Mouse (Mus musculus) neural tube, embryonic 15.5 days (tissue): Measurements from ENCODE around the gene Zfc3h1. TPM values are rescaled to one million over a fixed set of nuclear protein-coding genes. Genes with fewer than 3 reads are reported as not detected.

Experiments used
- ATAC-seq: fragments of 200-750 bp; cut with Nextera tagmentation; 2 replicates; pipeline ENCODE4 v1.8.0; 2017; ENCODE audit warnings: mild to moderate bottlenecking, moderate TSS enrichment, moderate library complexity; ENCODE audit not compliant: low FRiP score
- H3K27ac ChIP-seq: fragments of 300-500 bp; sonication (generic); replicated peaks from 2 replicates; pipeline ENCODE4 v1.5.1; 2015; ENCODE audit warnings: mild to moderate bottlenecking, inconsistent platforms
- H3K27me3 ChIP-seq: fragments of 300-500 bp; sonication (generic); replicated peaks from 2 replicates; pipeline ENCODE4 v1.6.1; 2015; ENCODE audit warnings: inconsistent platforms
- H3K36me3 ChIP-seq: fragments of 300-500 bp; sonication (generic); 2 replicates; pipeline ENCODE4 v1.6.1; 2015; ENCODE audit warnings: inconsistent platforms
- H3K4me1 ChIP-seq: fragments of 300-500 bp; sonication (generic); 2 replicates; pipeline ENCODE4 v1.6.1; 2015; ENCODE audit warnings: inconsistent platforms
- H3K4me2 ChIP-seq: fragments of 300-500 bp; sonication (generic); 2 replicates; pipeline ENCODE4 v1.6.1; 2015; ENCODE audit warnings: inconsistent platforms, mild to moderate bottlenecking, moderate library complexity
- H3K4me3 ChIP-seq: fragments of 300-500 bp; sonication (generic); replicated peaks from 2 replicates; pipeline ENCODE4 v1.5.1; 2015; ENCODE audit warnings: mild to moderate bottlenecking, inconsistent platforms
- H3K9ac ChIP-seq: fragments of 300-500 bp; sonication (generic); replicated peaks from 2 replicates; pipeline ENCODE4 v1.6.1; 2015; ENCODE audit warnings: mild to moderate bottlenecking, inconsistent platforms
- H3K9me3 ChIP-seq: fragments of 300-500 bp; sonication (generic); replicated peaks from 2 replicates; pipeline ENCODE4 v1.6.1; 2016; ENCODE audit warnings: inconsistent platforms
- WGBS: fragments of 180-500 bp; shearing (Covaris S2); methylation state at CpG from one replicate; pipeline ENCODE4 v1.1.7; 2015; ENCODE audit warnings: mixed read lengths; 5-methylcytosine and 5-hydroxymethylcytosine counted together
- polyA plus RNA-seq: library from polyadenylated mRNA; unstranded; fragments of >200 nt; fragmentation: Nextera tagmentation; extraction: Ambion mirVana; gene quantifications from 2 replicates; pipeline ENCODE4 v1.2.1, GENCODE M21; 2015

Gene Zfc3h1
- polyA plus RNA-seq, 1 experiment from 2014 or later: 14.8 TPM

- no peak overlapping the region for H3K4me2 ChIP-seq
- H3K27ac ChIP-seq: no peak overlapping the region
- no peak for ATAC-seq
- 55% methylated on average over 7 of the region's 7 CpGs for WGBS
- no peaks in the 10 kb centered on the region for H3K36me3 ChIP-seq
- H3K4me1 ChIP-seq: 0 out of 2 replicates have a peak, but pooled peaks cover 5% of the 10 kb centered on the region
- no peaks in the 10 kb centered on the region for H3K27me3 ChIP-seq
- H3K4me3 ChIP-seq: no peak overlapping the region
- no peaks in the 10 kb centered on the region for H3K9me3 ChIP-seq
- no peak overlapping the region for H3K9ac ChIP-seq
These were observed 80.3 kb downstream of the Zfc3h1 start for GRCm38 (mm10) chr10:115465072-115465471.

- no peaks in the 10 kb centered on the region for H3K36me3 ChIP-seq
- H3K27me3 ChIP-seq: no peaks in the 10 kb centered on the region
- no peak overlapping the region for H3K4me2 ChIP-seq
- no peak for ATAC-seq
- no peaks in the 10 kb centered on the region for H3K9me3 ChIP-seq
- no peak overlapping the region for H3K4me3 ChIP-seq
- no peak overlapping the region for H3K9ac ChIP-seq
- 82% methylated on average over 6 of the region's 6 CpGs for WGBS
- no peak overlapping the region for H3K27ac ChIP-seq
- H3K4me1 ChIP-seq: 0 out of 2 replicates have a peak, but pooled peaks cover 5% of the 10 kb centered on the region
These were observed 81.0 kb downstream of the Zfc3h1 start for GRCm38 (mm10) chr10:115465778-115466177.

GRCm38 (mm10) chr10:115467985-115468384, 83.2 kb downstream of the Zfc3h1 start:
- WGBS: 83% methylated on average over 8 of the region's 8 CpGs

GRCm38 (mm10) chr10:115468632-115469031, 83.9 kb downstream of the Zfc3h1 start:
- H3K9me3 ChIP-seq: no peaks in the 10 kb centered on the region
- H3K27me3 ChIP-seq: no peaks in the 10 kb centered on the region
- 38% methylated on average over 7 of the region's 7 CpGs for WGBS
- no peaks in the 10 kb centered on the region for H3K36me3 ChIP-seq
- no peak overlapping the region for H3K9ac ChIP-seq
- 0 out of 2 replicates have a peak, but pooled peaks have one; percentile 7 for ATAC-seq
- 0 out of 2 replicates have a peak, but pooled peaks cover 5% of the 10 kb centered on the region for H3K4me1 ChIP-seq
- H3K4me3 ChIP-seq: no peak overlapping the region
- H3K27ac ChIP-seq: no peak overlapping the region
- H3K4me2 ChIP-seq: no peak overlapping the region

More at GRCm38 (mm10) chr10:115467985-115468384, 83.2 kb downstream of the Zfc3h1 start:
- Histone ChIP-seq H3K27ac (no peak overlapping the region), H3K9ac (no peak overlapping the region), H3K36me3 (no peaks in the 10 kb centered on the region), H3K4me1 (0 out of 2 replicates have a peak, but pooled peaks cover 5% of the 10 kb centered on the region), H3K4me2 (no peak overlapping the region), H3K27me3 (no peaks in the 10 kb centered on the region), H3K4me3 (no peak overlapping the region), H3K9me3 (no peaks in the 10 kb centered on the region)
- ATAC-seq: no peak

- peak; percentile 81 for ATAC-seq
- H3K9ac ChIP-seq: no peak overlapping the region
- no peaks in the 10 kb centered on the region for H3K27me3 ChIP-seq
- no peaks in the 10 kb centered on the region for H3K9me3 ChIP-seq
- H3K36me3 ChIP-seq: no peaks in the 10 kb centered on the region
- 0 out of 2 replicates have a peak, but pooled peaks cover 5% of the 10 kb centered on the region for H3K4me1 ChIP-seq
- no peak overlapping the region for H3K4me2 ChIP-seq
- H3K4me3 ChIP-seq: no peak overlapping the region
- WGBS: 9% methylated on average over 7 of the region's 7 CpGs
- H3K27ac ChIP-seq: no peak overlapping the region
These were observed 84.3 kb downstream of the Zfc3h1 start for GRCm38 (mm10) chr10:115469040-115469439.

- Histone ChIP-seq H3K27me3 (no peaks in the 10 kb centered on the region), H3K9ac (no peak overlapping the region; the same call in 1 of the 2 replicates), H3K4me2 (peak overlapping the region; percentile 52), H3K4me1 (0 out of 2 replicates have a peak, but pooled peaks cover 5% of the 10 kb centered on the region), H3K36me3 (no peaks in the 10 kb centered on the region), H3K4me3 (peak overlapping the region; percentile 36), H3K27ac (peak overlapping the region; percentile 78), H3K9me3 (no peaks in the 10 kb centered on the region)
- ATAC-seq: peak; percentile 63
- WGBS: 26% methylated on average over 17 of the region's 17 CpGs
These were observed 86.0 kb downstream of the Zfc3h1 start for GRCm38 (mm10) chr10:115470621-115471334.

GRCm38 (mm10) chr10:115473213-115473961, 88.6 kb downstream of the Zfc3h1 start:
- WGBS: 77% methylated on average over 6 of the region's 6 CpGs
- no peaks in the 10 kb centered on the region for H3K36me3 ChIP-seq
- no peak overlapping the region for H3K4me2 ChIP-seq
- no peak overlapping the region for H3K9ac ChIP-seq
- no peak overlapping the region for H3K27ac ChIP-seq
- H3K9me3 ChIP-seq: no peaks in the 10 kb centered on the region
- H3K27me3 ChIP-seq: no peaks in the 10 kb centered on the region
- H3K4me1 ChIP-seq: peaks cover 8% of the 10 kb centered on the region
- no peak for ATAC-seq
- no peak overlapping the region for H3K4me3 ChIP-seq

- Histone ChIP-seq H3K27me3 (no peaks in the 10 kb centered on the region), H3K9me3 (no peaks in the 10 kb centered on the region), H3K27ac (no peak overlapping the region), H3K9ac (no peak overlapping the region), H3K4me3 (no peak overlapping the region), H3K4me2 (no peak overlapping the region), H3K36me3 (no peaks in the 10 kb centered on the region), H3K4me1 (peaks cover 17% of the 10 kb centered on the region)
- WGBS: 52% methylated on average over 7 of the region's 7 CpGs
- ATAC-seq: no peak
These were observed 90.3 kb downstream of the Zfc3h1 start for GRCm38 (mm10) chr10:115475000-115475550.

- Histone ChIP-seq H3K27ac (no peak overlapping the region), H3K27me3 (no peaks in the 10 kb centered on the region), H3K4me3 (no peak overlapping the region), H3K4me2 (no peak overlapping the region), H3K9me3 (no peaks in the 10 kb centered on the region), H3K9ac (no peak overlapping the region), H3K36me3 (no peaks in the 10 kb centered on the region), H3K4me1 (peaks cover 17% of the 10 kb centered on the region)
- whole genome bisulfite sequencing: 93% methylated on average over 9 of the region's 9 CpGs
- ATAC-seq: no peak
These were observed 91.7 kb downstream of the Zfc3h1 start for GRCm38 (mm10) chr10:115476506-115476905.

- Histone ChIP-seq H3K27me3 (no peaks in the 10 kb centered on the region), H3K4me1 (peaks cover 17% of the 10 kb centered on the region), H3K4me2 (peak overlapping the region; percentile 55), H3K36me3 (no peaks in the 10 kb centered on the region), H3K9me3 (no peaks in the 10 kb centered on the region), H3K4me3 (peak overlapping the region; percentile 18; the same call in 1 of the 2 replicates), H3K27ac (peak overlapping the region; percentile 58), H3K9ac (no peak overlapping the region)
- ATAC-seq: peak; percentile 69
- WGBS: 8% methylated on average over 19 of the region's 20 CpGs
These were observed 93.8 kb downstream of the Zfc3h1 start for GRCm38 (mm10) chr10:115478441-115479141.
